Mouse (Mus musculus) urinary bladder, postnatal 25 days (tissue): ENCODE results near the gene Eml1.
A peak's percentile ranks its signal among the peaks of the same experiment; 100 is the strongest.

ENCODE experiments used
- DNase-seq: peaks from one replicate; pipeline ENCODE4 v3.0.0; 2022; ENCODE audit warnings: low spot score

Eml1 gene

DNA sequence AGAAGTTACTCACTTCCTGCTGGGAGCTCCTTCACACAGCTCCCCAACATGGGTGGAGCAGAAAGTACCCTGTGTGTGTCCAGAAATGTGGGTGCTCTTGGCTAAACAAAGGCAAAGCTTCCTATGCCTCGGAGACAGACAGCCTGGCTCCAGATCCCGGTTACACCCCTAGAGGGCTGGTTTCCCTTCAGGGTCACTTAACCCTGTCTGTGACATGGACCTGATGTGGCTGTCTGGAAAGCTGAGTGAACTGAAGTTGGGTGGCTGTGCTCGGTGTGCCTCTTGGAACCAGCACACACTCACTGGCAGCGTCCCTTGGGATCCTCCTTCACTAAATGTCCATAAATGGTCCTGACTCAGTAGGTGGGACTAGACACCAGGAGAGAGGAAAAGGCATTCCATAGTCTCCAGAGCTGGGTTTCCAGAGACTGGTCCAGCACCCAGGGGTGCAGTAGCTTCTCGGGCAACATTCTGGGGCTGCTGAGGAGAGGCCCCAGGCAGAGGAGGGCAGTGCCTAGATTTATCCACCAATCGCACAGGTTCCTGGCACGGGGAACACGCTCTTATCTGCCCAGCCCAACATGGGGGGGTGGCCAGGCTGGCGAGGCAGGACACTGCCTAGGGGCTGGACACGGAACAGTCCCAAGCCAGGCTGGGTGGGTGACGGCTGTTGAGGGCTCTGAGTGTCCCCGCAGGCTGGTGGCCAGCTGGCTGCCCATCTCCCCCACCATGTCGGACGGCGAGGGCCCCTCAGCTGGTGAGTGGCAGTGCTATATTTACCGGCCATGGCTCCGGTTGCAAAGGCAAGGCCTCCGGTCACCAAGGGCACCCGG, at the start of gene Eml1:
TSS of gene Eml1 (plus strand) at position 362 of the 833 bp plus-strand sequence.
- DNase-seq, result no peak

DNA sequence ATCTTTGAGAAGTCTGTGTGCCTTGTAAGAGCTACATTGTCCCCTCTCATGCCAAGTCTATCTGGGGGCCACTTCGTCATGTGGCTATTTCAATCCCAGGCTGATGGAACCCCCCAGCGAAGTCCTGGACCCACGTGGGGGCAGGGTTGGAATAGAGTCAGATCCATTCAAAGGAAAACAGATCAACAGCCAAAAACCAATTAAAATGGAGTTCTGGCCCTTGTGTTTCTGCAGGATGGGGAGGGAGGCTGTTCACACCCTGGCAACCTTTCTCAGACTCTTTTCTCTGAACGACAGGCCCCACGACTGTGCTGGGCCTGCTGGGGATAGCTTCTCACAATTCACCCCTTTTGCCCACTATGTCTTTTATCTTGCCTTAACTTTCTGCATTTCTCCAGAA, 44.4 kb upstream of the Eml1 start:
- no peak for DNase-seq

DNA sequence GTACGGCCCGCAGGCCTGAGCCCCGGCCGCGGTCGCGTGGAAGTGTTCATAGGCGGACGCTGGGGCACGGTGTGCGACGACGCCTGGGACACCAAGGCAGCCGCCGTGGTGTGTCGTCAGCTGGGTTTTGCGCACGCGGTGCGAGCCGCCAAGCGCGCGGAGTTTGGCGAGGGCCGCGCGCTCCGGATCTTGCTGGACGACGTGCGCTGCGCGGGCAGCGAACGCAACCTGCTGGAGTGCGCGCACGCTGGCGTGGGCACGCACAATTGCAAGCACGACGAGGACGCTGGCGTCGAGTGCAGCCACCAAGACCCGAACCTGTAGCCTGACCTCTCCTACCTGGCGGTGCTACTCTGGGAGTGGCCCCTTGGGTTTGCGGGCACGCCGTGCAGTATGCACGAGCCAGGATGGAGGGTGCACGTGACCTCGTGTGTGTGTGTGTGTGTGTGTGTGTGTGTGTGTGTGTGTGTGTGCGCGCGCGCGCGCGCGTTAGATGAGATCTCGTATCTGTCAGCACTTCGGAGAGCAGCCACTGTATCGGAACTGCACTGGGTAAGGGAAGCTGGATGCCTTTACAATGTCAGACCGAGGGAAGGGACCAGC, 42.8 kb upstream of the Eml1 start:
- no peak for DNase-seq

DNA sequence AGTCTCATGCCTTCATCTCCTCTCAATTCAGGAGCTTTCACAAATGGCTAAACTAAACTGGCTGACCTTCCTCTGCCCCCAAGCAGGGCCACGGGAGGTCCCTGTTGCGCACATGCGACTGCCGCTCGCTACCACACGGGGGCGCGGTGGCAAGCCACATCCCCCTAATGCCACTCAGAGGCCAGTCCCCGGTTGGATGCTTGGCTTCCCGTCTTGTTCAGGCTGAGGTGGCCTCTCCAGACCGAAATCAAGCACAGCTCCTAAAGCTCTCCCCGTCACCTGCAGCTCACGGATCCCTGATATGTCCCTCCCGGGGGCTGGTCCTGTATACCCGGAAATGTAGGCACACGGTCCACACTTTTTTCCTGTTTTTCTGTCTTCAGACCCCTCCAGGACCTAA, 37.7 kb upstream of the Eml1 start:
- peak; percentile 83 for DNase-seq

- DNase-seq, result no peak
These were observed 37.3 kb upstream of the Eml1 start for GRCm38 (mm10) chr12:108333481-108333882.

- DNase-seq, result peak; percentile 99
These were observed 36.8 kb upstream of the Eml1 start, which contains the start of gene Cyp46a1 for GRCm38 (mm10) chr12:108333895-108334445. Cyp46a1 (plus strand) TSS chr12:108334381.

DNA sequence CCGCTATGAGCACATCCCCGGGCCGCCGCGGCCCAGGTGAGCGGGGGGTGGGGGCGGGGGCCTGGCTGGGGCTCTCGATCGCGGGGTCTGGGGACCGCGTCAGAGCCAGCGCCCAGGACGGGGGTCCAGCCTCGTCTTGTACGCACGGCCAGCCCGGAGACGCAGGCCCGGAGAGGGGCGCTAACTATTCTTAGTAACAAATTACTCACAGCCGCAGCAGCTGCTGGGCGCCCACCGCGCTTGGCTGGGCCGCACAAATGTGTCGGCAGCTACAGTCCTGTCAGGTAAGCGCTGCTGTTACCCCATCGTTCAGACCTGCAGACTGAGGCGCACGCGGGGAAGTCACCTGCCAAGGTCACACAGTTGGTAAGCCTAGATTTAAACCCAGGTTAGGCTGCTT, 36.2 kb upstream of the Eml1 start:
- DNase-seq, result no peak

GRCm38 (mm10) chr12:108338572-108339190, 32.1 kb upstream of the Eml1 start:
- no peak for DNase-seq

- no peak for DNase-seq
These were observed 22.6 kb upstream of the Eml1 start for GRCm38 (mm10) chr12:108348151-108348550.

- DNase-seq, result no peak
These were observed 21.7 kb upstream of the Eml1 start for GRCm38 (mm10) chr12:108349026-108349425.

DNA sequence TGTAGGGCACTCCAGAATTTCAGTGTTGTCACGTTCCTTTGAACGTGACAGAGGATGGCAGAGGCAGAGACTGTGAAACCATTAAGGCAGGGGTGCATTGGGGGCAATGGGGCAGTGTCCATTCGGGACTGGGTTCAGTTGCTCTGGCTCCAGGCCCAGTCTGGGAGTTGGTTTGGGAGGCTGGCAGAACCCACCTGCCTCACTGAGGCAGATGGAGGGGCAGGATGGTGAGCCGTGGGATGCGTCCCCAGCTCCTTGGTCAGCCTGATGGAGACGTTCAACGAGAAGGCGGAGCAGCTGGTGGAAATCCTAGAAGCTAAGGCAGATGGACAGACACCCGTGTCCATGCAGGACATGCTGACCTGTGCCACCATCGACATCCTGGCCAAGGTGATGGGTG, 19.8 kb upstream of the Eml1 start:
- DNase-seq, result no peak

DNA sequence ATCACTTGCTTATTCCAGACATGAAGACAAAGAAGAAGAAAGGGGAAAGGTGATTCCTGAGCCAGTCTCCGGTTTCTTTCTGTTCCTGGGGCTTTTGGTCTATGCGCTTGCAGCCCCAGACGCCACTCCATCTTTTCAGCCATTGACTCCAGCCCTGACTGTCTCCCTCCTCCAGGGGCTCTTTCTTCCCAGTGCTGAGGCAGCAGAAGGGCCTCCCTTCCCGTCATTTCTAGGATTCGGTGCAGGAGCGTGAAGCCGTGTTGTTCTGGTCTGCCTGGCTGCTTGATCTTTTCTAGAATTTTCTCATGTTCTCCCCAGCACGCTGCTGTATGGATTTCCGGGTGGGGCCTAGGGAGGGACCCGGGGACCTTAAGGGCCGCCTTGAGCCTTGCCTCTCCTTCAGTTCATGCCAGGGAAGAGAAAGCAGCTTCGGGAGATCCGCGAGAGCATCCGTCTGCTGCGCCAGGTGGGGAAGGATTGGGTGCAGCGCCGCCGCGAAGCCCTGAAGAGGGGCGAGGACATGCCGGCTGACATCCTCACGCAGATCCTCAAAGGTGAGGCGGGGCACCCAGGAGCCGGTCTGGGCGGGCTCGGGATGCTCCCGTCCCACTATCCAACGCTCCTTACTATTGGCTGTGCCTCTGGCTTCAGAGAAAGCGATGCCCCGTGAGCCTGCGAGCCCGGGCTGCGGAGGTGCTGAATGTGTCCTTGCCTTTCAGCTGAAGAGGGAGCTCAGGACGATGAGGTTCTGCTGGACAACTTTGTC, 18.2 kb upstream of the Eml1 start:
- DNase-seq, result no peak

- DNase-seq, result no peak
These were observed 16.5 kb upstream of the Eml1 start for GRCm38 (mm10) chr12:108354284-108354683.

- DNase-seq, result no peak
These were observed 15.5 kb upstream of the Eml1 start for GRCm38 (mm10) chr12:108355271-108355670.

DNA sequence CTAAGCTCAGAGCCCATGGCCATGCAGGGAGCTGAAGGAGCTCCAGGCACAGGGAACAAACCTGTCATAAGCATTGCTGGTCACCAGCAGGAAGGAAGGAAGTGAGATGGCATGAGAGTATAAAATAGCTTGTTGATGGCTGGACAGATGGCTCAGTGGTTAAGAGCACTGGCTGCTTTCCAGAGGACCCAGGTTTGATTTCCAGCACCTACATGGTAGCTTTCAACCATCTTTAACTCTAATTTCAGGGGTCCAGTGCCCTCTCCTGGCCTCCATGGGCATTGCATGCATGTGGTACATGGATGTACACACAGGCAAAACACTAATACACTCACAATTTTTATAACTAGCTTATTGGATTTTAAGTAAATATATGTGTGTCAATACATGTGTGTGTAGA, 14.8 kb upstream of the Eml1 start:
- DNase-seq, result no peak

GRCm38 (mm10) chr12:108363796-108364195, 7.0 kb upstream of the Eml1 start:
- peak; percentile 78 for DNase-seq

DNA sequence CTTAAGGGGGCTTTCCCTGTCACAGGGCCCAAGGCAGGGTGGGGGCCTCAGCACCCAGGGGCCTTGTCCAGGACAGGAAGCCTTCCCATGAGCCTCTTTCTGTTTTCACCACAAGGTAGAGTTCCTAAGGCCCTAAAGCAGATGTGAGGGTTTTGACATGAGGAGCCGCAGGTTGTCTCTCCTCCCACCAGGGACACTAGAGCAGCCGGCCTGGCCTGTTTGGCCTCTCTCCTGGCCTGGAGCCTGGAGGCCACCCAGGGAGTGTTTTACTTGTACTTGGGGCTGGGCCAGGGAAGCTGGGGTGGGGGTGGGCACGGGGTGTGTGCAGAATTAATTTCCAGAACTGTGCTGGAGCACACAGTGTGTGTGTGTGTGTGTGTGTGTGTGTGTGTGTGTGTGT, 5.4 kb upstream of the Eml1 start:
- peak; percentile 61 for DNase-seq

DNA sequence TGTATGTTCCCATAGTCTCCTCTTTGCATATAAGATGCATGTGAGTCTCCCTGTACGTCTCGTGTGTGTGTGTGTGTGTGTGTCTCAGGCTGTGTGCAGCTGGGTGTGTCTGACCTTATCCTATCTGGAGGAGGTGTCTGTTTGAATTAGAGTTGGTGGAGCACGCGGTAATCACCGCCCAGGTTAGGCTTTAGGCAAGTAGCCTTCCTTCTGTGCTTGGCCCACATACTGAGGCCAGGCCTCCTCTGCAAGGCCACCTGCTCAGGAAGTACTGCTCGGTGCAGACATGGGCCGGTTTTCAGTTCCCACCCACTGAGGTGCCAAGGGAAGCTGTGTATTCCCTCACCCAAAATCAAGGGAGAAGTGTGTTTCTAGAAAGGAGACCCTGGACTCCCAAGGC, 4.9 kb upstream of the Eml1 start:
- DNase-seq, result no peak

DNA sequence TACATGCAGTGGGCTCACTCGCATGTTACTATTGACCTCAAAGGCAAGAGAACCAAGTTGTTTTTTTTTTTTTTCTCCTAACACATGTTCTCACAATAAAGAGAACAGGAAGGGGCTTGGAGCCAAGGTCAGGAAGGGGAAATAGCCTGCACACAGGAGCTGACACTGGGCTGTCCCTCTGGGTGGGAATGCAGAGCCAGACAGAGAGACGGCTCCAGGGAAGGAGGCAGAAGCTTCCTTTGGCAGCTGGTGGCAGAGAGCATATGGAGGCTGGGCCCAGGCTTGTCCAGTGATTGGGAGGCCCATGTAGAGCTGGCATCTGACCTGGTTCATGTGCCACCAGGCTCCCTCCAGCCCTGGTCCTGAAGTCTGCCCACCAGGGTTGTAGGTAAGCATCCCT, 2.8 kb upstream of the Eml1 start:
- no peak for DNase-seq

- no peak for DNase-seq
These were observed 1.8 kb upstream of the Eml1 start for GRCm38 (mm10) chr12:108368921-108369320.

- no peak for DNase-seq
These were observed 640 bp downstream of the Eml1 start for GRCm38 (mm10) chr12:108371429-108371765.

- no peak for DNase-seq
These were observed 1.5 kb downstream of the Eml1 start for GRCm38 (mm10) chr12:108372241-108372640.
